Mouse (Mus musculus) cortical plate, adult 2 months (tissue): ENCODE results near the gene Dstyk.

ENCODE experiments used
- CTCF ChIP-seq: fragments of 200-500 bp; IDR thresholded peaks from 2 replicates; pipeline ENCODE4 v1.5.1; 2011; ENCODE audit warnings: mild to moderate bottlenecking, control low read depth, low read length; ENCODE audit not compliant: insufficient read depth; ENCODE audit errors: extremely low read depth
- POLR2A ChIP-seq: fragments of 200-500 bp; IDR thresholded peaks from 2 replicates; pipeline ENCODE4 v1.6.1; 2011; ENCODE audit warnings: mild to moderate bottlenecking, low read length, control low read depth; ENCODE audit not compliant: insufficient read depth; ENCODE audit errors: extremely low read depth

- TF ChIP-seq POLR2A (no peak), CTCF (no peak)
Measured at GRCm38 (mm10) chr1:132385266-132385665, 32.1 kb upstream of the Dstyk start.
